Mouse (Mus musculus) gastrocnemius, postnatal 4 days (tissue): ENCODE measurements at regions not wholly inside any gene's neighbourhood (a gene's known extent, or its start where the extent isn't known, plus 50 kb on each side); places are given as distances from the start of the nearest gene placed in this dataset.

Experiments used
- DNase-seq, 2 experiments: peaks; one replicate each; pipeline ENCODE4 v3.0.0; 2021 to 2022; ENCODE audit warnings: low spot score in 2 of 2, mixed read lengths in 2 of 2

DNA sequence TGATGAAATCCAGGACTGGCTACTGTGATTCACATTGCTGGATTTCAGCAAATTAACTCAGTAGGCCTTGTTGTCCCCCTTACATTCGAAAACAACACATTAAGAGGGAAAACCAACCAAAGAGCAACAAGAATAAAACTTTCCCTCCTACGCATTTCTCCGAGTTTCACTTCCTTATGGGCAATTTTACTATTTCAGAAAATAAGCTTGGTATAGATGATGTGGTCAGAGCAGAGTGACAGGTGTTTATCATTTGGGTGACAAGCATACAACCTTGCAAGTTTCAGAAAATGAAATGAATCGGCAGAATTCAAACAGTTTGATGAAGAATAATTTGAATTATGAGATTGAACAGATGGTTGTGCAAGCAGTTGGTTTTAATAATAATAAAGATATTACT lies 220.6 kb downstream of the Etaa1 start:
- no peak for DNase-seq

DNA sequence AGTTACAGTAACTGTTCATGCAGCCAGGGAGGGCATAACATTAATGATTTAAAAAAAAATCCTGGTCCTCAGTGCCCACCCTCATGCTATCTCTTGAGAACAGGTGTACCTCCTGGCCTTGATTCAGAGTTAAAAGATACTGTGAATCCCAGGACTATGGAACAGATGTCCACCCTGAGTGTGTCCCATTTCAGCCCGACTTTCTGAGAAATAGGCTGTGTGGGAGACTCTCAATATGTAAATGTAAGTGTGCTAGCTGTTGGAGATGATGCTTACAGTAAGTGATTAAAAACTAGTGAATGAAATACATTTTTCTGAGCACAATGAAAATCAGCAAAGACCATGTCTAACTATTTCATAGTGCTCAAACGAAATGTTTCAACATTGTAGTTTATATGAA lies 219.2 kb downstream of the Etaa1 start:
- DNase-seq: no peak

DNA sequence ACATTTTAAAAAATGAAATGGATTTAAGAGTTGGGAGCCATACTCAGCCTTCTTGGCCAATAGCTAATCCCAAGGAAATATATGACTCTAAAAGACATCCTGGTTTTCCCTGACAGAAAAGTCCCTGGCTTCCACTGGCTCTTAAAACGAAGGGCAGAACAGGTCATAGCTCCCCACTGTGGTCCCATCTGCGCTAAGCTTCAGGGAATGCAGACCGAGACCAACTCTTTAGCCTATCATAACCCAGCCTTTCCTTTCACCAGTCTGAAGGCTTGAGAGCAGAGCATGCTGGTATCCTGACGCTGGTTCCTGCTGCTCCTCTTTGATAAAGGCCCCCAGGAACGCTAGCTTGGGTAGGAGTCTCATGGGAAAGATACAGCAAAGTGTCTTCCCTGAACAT lies 214.8 kb downstream of the Etaa1 start:
- DNase-seq: no peak

DNA sequence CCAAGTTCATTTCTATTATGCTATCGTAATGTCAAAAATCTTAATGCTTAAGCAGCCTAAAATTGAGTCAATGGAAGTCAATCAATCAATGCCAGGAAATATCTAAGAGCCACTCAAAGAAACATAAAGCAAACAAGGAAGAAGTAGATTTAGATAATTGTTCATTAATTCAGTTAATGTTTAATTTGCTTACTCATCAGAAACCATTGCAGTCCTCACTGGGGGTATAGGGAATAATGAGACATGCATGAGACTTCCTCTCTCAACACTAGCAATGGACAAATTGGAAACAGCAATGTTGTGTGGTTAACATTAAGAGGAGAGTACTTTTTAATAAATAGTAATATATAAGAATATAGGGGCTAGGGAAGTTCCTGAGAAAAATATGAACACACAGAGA lies 209.9 kb downstream of the Etaa1 start:
- DNase-seq: no peak

DNA sequence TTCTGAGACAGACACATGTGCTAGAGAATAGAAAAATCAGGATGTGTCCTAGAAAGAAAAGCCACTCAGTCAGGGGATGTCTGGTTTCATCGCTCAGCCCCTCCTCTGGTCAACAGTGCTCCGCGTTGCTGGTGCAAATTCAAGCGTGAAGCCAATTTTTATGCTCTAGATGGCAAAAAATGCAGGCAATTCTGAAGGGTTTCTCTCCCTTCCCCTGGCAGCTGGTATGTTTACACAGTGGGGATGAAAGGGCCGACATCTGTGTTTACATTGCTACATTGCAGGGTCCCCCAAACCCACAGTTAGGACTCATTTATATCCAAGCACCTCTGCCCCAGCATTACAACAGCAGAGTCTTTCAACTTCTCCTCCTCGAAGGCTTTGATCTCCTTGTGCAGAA lies 203.3 kb downstream of the Etaa1 start:
- DNase-seq: no peak

DNA sequence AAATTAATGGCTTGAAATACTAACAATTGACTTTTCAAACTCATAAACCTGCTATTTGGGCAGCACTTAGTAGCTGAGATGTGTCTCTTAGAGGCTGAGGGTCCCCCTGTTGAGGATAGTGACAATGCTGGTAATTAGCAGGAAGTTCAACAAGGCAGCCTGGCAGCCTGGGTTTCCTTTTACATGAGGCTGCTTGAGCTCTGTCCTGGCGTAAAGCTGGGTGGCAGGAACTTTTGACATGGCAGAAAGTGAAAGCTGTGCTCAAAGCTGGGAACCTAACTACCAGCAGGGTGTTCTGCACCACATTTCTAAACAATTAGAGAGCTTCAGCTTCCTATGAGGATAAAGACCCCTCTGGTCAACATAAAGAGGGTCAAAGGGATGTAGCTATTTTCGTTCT lies 194.5 kb downstream of the Etaa1 start:
- no peak for DNase-seq

DNA sequence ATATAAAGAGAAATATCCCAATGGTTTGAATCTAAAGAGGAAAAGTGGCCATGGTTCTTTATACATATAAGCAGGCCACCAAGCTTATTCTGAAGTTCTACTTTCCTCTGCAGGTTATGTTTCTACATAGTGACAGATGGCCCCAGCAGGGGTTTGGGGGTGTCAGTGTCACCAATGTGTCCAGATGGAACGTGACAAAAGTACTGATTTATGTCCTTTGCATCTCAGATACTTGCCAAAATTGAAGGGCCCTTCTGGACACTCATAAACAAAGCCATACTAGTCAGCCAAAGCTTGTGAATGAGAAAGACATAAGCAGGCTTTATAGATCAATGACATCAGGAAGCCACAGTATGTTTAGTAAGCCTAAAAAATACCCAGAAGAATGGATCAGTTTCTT lies 190.3 kb downstream of the Etaa1 start:
- DNase-seq: no peak

DNA sequence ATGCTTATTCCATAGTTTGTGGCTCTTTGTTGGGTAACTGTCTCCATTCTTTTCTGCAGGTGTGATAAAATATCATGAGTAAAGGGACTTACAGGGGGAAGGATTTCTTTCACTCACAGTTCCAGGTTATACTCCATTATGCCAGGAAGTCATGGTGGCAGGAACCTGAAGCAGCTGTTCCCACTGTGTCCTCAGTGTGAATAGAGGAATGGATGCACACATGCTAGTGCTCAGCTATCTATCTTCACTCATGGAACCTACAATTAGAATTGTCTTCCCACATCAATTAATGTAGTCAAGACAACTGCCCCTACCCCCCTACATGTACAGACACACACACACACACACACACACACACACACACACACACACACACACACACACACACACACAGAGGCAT lies 189.5 kb downstream of the Etaa1 start:
- DNase-seq: no peak

DNA sequence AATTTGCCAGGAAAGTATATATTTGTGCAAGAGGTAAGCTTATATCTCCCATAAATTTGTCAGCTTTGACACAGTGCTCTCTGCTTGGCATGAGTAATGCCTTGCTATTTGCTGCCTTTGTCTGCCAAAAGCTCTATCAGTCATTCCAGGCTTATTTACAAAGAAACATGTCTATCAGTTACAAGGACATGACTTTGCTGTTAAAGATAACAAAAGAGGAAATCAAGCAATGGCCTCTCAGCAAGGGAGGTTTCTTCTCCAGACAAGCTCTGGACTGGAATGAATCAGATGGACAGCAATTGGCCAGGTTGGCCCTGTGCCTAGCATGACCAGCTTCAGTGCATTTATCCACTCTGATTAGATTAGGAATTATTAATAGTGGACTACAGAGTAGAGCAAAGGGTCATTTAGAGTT lies 185.3 kb downstream of the Etaa1 start:
- DNase-seq: no peak

DNA sequence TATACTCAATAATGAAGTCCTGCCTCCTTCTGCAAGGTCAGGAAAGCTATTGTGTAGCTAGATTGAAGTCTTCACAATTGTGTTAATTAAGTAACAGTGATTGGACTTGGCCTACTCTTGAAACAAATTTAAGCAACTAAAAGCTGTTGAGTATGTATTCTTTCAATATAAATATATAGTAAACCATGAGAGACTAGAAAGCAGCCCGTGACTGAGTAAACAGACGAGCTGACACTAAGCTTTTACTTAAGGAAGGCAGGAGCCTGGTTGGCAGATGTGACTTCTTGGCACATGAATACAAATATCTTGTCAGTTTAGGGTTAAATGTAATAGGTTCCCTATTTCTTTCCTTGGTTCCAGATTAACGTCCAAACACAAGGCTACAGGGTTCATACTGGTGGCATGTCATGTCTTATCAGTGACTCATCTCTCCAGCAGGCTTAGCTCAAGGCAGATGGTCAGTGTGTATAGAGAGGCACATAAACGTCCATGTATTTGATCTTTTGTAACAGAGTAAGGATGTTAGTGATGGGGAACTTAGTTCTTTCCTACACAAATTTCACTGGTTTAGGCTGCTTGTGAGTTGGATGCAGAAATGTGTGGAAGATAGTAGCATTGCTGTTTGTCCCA lies 184.7 kb downstream of the Etaa1 start:
- no peak for DNase-seq

DNA sequence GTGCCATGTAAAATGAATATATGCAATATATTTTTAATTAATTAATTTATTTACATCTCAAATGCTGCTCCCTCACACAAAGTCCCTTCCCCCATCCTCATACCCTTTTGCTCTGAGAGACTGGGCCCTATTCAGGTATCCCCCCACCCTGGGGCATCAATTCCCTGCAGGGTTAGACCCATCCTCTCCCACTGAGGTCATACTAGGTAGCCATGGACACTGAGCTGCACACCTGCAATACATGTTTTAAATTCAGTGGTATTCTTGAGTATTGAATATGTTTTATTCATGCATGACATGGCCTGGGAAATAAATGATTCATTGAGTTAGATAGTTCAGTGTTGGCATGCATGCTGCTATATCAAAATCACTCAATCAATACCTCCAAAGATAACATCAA lies 156.0 kb downstream of the Etaa1 start:
- no peak for DNase-seq

DNA sequence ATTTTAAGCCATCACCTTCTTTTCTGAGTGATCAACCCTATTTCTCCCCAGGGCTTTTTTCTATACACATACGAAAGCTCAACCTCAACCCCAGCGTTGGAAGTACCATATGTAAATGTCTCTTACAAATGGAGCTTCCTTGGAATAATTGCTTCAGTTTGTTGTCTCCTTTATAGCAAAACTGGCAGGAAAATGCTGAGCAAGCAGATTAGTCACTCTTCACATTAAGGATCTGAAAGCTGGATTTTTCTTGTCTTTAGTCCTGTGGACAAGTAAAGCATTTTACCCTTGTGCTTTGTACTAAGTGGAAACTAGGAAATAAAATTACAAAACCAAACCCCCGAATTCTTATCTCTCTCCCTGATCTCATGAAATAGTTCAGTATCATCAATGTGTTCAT lies 145.8 kb downstream of the Etaa1 start:
- DNase-seq: no peak

DNA sequence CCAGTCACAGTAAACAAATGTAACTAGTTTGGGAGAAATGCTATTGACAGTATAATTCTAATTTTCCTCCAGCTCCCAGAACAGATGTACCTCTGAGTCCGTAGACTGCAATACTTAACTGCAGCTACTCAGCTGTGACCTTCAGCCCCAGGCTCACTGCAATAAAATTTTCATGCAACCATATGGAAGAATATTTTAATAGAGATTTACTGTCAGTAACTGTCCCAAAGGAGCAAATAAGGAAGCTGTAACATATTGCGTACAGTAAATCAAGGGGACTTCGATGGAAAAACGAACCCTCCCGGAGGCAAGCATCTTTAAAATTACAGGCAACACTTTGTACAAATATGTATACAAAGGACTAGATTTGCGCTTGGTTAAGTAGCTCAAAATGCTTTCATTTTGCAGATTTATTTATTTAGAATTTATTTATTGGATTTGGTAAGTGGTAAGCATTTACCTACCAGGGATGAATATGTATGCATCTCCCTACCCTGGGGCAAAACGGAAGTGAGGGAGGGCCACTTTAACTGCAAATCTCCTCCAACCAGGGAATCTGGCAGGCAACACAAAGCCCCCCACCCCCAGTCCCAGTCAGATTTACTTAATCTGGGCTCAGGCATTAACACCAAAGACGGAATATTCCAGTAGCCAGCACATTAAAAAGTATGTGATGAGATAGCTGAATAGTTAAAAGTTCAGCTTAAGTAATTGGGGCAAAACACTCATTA lies 141.7 kb downstream of the Etaa1 start:
- DNase-seq: no peak

DNA sequence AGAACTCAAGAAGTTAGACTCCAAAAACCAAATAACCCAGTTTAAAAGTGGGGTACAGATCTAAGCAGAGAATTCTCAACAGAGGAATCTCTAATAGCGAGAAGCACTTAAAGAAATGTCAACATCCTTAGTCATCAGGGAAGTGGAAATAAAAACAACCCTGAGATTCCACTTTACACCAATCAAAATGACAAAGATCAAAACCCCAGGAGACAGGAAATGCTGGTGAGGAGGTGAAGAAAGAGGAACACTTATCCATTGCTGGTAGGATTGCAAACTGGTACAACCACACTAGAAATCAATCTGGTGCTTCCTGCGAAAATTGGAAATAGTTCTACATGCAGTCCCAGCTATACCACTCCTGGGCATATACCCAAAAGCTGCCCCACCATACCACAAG lies 111.0 kb downstream of the Etaa1 start:
- DNase-seq: no peak

DNA sequence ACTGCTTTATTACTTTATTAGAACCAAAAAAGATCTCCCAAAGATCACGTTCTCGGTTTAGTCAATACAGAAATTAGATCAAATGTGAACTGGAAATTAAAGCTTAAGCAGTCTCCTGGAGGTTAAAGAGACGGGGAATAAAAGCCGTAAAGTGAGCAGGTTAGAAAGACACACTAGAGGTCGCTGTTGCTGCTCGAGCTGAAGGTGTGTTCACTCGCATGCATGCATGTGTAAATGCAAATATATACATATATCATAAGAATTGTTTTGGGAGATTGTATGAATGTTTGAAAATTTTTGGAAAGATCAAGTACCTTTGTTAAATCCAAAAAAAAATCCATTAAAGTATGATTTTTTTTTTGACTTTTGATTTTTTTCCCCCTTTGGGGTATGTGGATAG lies 101.3 kb downstream of the Etaa1 start:
- DNase-seq: no peak

DNA sequence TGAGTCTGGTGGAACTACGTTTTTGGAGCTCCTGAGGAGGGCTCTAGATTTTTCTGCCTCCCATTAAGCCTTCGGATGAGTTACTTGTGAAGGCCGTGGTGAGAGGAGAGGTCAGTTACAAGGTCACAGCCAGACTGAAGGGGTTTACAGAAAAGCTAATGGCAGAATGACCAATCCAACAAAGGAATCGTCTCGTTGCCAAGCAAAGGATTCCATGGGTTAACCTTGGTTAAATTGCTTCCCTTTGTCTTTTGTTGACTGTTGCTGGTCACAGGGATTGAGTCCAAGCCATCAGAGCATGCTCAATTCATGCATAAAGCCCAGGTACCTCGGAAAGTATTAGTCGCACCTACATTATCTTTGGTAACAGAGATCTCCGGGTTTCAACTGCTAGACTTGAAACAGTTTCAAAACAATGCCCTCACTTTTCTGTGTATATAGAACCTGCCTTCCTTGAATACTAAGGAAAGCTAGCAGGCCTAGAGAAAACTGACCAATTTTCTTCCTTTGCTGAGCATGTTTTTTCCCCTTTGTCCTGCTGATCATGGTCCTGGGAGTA lies 100.3 kb downstream of the Etaa1 start:
- no peak for DNase-seq

DNA sequence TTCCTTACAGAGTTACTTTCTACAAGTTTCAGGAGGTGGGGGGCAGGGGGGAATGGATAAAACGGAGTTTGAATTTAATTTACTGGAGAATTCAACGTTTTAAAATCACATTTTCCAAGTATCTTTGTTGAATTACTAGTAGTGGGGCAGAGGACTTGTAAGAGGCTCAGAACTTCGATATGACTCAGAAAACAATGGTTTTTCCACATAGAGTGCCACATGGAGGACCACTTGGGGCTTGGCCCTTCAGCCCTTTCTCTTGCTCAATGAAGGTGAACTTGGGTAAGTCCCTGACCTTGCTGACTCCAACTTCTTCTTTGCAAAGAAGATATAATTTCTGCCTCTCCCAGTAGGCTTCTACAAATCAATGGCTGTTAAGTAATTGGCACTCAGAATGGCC lies 99.8 kb downstream of the Etaa1 start:
- DNase-seq: no peak

DNA sequence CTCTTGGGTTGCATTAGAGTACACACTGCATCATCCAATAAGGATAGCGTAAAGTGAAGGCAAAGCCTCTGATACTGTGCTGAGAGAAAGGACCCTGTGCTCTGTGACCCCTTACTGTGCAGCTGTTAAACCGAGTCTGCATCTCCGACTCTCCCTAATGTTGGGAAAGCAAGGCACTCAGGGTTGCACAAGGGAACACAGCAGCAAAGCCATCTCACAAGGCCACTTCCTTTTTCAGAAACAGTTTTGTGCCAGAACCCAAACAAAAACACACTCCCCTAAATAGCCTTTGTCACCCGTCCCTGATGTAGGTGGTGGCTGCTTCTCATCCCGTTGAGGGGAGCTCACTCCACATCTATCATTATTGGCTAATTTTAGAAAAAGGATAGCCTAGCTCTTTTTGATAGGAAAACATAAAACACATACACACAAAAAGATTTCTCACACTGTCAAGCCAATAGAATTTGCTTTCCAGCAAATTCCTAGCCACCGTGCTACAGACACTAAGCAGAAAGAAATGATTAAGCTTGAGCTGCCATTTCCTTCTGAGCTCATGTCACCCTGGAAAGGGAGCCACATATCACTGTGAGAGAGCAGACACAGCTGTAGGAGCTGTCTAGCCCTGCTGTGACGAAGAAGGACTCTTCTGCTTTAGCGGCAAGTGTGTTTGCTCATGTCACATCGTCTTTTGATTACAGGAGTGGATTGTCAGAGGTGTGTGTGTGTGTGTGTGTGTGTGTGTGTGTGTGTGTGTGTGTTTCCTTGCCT lies 94.1 kb downstream of the Etaa1 start:
- DNase-seq: no peak

DNA sequence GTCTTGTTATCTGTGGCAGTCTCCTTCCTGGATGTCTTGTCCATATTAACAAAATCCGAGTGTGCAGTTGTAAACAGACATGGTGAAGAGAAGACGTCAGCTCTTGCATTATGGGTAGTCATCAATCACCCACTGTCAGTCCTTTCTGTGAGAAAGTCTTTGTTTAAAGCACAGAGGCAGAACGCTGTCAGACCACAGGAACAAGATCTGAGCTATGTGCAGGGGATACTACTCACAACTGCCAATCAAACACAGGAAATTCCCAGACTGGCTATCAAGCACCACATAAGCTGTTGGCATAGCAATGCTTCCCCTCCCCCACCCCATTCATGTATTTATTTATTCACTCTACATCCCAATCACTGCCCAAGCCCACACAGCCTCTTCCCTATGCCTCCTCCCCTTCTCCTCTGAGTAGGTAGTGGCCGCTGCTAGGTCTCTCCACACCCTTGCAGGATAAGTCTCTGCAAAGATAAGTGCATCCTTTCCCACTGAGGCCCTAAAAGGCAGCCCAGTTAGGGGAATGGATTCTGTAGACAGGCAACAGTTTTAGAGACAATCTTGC lies 88.8 kb downstream of the Etaa1 start:
- DNase-seq: no peak

DNA sequence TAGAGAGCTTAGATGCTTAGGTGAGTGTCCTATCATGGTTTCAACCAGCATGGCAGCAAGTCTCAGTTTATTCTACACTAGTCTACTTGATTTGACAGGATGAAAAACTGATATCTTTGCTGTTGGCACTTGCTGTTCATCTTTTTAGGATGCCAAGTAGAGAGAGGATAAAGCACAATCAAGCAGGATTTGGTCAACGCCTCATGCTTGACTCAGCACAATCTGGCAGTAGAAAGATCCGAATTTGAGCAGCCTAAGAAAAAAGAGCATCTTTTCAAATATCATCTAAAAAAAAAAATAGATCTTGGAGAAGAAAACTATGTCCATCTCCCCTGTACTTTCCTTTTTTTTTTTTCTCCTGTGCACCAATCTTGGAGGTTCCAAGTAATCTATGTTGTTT lies 83.0 kb downstream of the Etaa1 start:
- no peak for DNase-seq

DNA sequence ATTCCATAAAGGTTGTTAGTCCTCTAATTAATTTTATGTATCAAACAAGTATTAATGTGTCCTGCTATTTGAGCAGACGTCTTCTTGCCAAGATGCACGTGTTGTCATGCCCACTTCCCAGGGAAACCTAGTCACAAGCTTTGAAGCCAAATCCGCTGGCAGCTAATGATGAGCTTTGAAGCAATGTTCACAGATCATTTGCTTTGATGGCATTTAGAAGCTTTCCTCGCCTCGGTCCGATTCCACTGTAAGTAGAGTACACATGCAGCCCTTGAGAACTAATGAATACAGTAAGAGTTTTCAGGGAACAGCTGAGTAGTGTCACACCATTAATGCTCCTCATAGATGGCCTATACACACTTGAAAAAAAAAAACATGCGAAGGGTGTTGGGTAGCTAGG lies 81.8 kb downstream of the Etaa1 start:
- no peak for DNase-seq

DNA sequence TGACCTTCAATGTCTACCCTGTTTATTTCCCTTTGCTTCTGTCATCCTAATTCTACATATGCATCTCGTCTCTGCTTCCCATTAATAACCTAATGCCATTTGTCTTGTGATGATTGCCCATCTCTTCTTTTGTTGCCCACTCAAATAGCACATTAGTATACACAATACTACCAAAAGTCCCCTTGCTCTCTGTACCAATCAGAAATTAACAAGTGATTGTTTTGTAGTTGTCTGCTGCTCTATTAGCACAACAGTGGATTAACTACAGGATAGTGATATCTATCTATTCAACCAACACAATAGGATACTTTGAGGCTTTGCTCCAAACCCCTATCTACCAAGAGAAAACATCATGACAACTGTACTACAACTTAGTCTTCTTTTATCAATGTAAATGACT lies 70.4 kb downstream of the Etaa1 start:
- no peak for DNase-seq
